Mouse (Mus musculus) CH12.LX (cell line): ENCODE data around the gene Mfsd14a. TPM values are rescaled to one million over a fixed set of nuclear protein-coding genes. Genes with fewer than 3 reads are reported as not detected.

Experiments
- DNase-seq: peaks from one replicate; pipeline ENCODE4 v3.0.0-alpha.2; 2013; ENCODE audit errors: extremely low read depth
- H3K27ac ChIP-seq: 2 replicates; pipeline ENCODE4 v1.5.1; 2012; ENCODE audit warnings: low read depth, mild to moderate bottlenecking, control low read depth, moderate library complexity; ENCODE audit not compliant: insufficient read depth
- H3K27me3 ChIP-seq: replicated peaks from 2 replicates; pipeline ENCODE3; 2012; ENCODE audit warnings: inconsistent platforms
- H3K36me3 ChIP-seq, 2 experiments: replicated peaks in 1 of 2; 2 replicates each; pipeline versions ENCODE3 to v1.6.1; 2012; ENCODE audit warnings: inconsistent platforms in 1 of 2, low read length in 1 of 2, mild to moderate bottlenecking in 1 of 2, mixed read lengths in 1 of 2, moderate library complexity in 1 of 2; ENCODE audit not compliant: control insufficient read depth in 1 of 2, insufficient read depth in 1 of 2
- H3K4me1 ChIP-seq, 2 experiments: 2 replicates each; pipeline ENCODE4 v1.6.1; 2012; ENCODE audit warnings: inconsistent platforms in 1 of 2, moderate library complexity in 1 of 2; ENCODE audit not compliant: insufficient read depth in 2 of 2, control insufficient read depth in 1 of 2
- H3K4me2 ChIP-seq: 2 replicates; pipeline ENCODE4 v1.6.1; 2012; ENCODE audit warnings: low read depth, mild to moderate bottlenecking, control low read depth; ENCODE audit not compliant: poor library complexity, insufficient read depth, severe bottlenecking
- H3K4me3 ChIP-seq, 3 experiments: fragments of 150-350 bp in 1 of 3; sonication (generic) in 1 of 3; replicated peaks in 1 of 3; 2 replicates each; pipeline versions ENCODE3 to v1.5.1; 2011 to 2012; ENCODE audit warnings: low read depth in 2 of 3, low read length in 2 of 3, mild to moderate bottlenecking in 2 of 3, moderate library complexity in 2 of 3, control low read depth in 1 of 3, improper control_type of control experiment in 1 of 3, inconsistent platforms in 1 of 3, mixed read lengths in 1 of 3; ENCODE audit not compliant: poor library complexity in 1 of 3
- H3K79me2 ChIP-seq: replicated peaks from 2 replicates; pipeline ENCODE4 v1.6.1; 2012; ENCODE audit warnings: mild to moderate bottlenecking, moderate library complexity; ENCODE audit not compliant: control insufficient read depth, poor library complexity, insufficient read depth, severe bottlenecking; ENCODE audit errors: extremely low read depth
- H3K9ac ChIP-seq: 2 replicates; pipeline ENCODE4 v1.6.1; 2012; ENCODE audit warnings: low read depth, mild to moderate bottlenecking, control low read depth, moderate library complexity; ENCODE audit not compliant: insufficient read depth
- H3K9me3 ChIP-seq: replicated peaks from 2 replicates; pipeline ENCODE3; 2012; ENCODE audit warnings: low read length, inconsistent platforms, mixed read lengths
- BHLHE40 ChIP-seq: IDR thresholded peaks from 2 replicates; pipeline ENCODE4 v1.6.1; 2011; ENCODE audit warnings: mild to moderate bottlenecking, low read depth, low read length, improper control_type of control experiment
- CHD1 ChIP-seq: IDR thresholded peaks from 2 replicates; pipeline ENCODE4 v1.6.1; 2012; ENCODE audit warnings: low read depth, low read length, improper control_type of control experiment, inconsistent platforms
- CTCF ChIP-seq, 2 experiments: IDR thresholded peaks in 1 of 2; conservative IDR thresholded peaks in 1 of 2; 2 replicates each; pipeline ENCODE4 v1.5.1; 2011 to 2012; ENCODE audit warnings: low read depth in 2 of 2, low read length in 2 of 2, improper control_type of control experiment in 1 of 2, inconsistent platforms in 1 of 2, mild to moderate bottlenecking in 1 of 2, moderate library complexity in 1 of 2
- ELF1 ChIP-seq: IDR thresholded peaks from 2 replicates; pipeline ENCODE4 v1.6.1; 2014; ENCODE audit warnings: low read depth, mild to moderate bottlenecking, inconsistent platforms, low read length, improper control_type of control experiment
- JUND ChIP-seq: conservative IDR thresholded peaks from 2 replicates; pipeline ENCODE4 v1.6.1; 2011; ENCODE audit warnings: low read depth, low read length, improper control_type of control experiment
- KAT2A ChIP-seq: IDR thresholded peaks from 2 replicates; pipeline ENCODE4 v1.6.1; 2012; ENCODE audit warnings: low read length, improper control_type of control experiment, inconsistent platforms; ENCODE audit not compliant: insufficient replicate concordance
- MAX ChIP-seq: IDR thresholded peaks from 2 replicates; pipeline ENCODE4 v1.6.1; 2011; ENCODE audit warnings: low read length, improper control_type of control experiment
- MAZ ChIP-seq: IDR thresholded peaks from 2 replicates; pipeline ENCODE4 v1.6.1; 2012; ENCODE audit warnings: low read depth, mild to moderate bottlenecking, inconsistent platforms, low read length, improper control_type of control experiment, moderate library complexity
- MXI1 ChIP-seq: IDR thresholded peaks from 2 replicates; pipeline ENCODE4 v1.6.1; 2011; ENCODE audit warnings: mild to moderate bottlenecking, low read depth, low read length, improper control_type of control experiment
- POLR2A ChIP-seq: IDR thresholded peaks from 2 replicates; pipeline ENCODE4 v1.6.1; 2011; ENCODE audit warnings: low read depth, mild to moderate bottlenecking, improper control_type of control experiment, low read length
- POLR2AphosphoS2 ChIP-seq: IDR thresholded peaks from 2 replicates; pipeline ENCODE4 v1.6.1; 2011; ENCODE audit warnings: low read depth, low read length, improper control_type of control experiment
- RCOR1 ChIP-seq: conservative IDR thresholded peaks from 2 replicates; pipeline ENCODE4 v1.6.1; 2012; ENCODE audit warnings: low read depth, mild to moderate bottlenecking, inconsistent platforms, low read length, improper control_type of control experiment
- SMC3 ChIP-seq: IDR thresholded peaks from 2 replicates; pipeline ENCODE4 v1.6.1; 2011; ENCODE audit warnings: low read depth, low read length, improper control_type of control experiment
- UBTF ChIP-seq: IDR thresholded peaks from 2 replicates; pipeline ENCODE4 v1.6.1; 2012; ENCODE audit warnings: low read depth, mild to moderate bottlenecking, inconsistent platforms, low read length, improper control_type of control experiment, moderate library complexity
- USF1 ChIP-seq: IDR thresholded peaks from 2 replicates; pipeline ENCODE4 v1.6.1; 2014; ENCODE audit warnings: low read depth, mild to moderate bottlenecking, inconsistent platforms, low read length, improper control_type of control experiment
- ZNF384 ChIP-seq: IDR thresholded peaks from 2 replicates; pipeline ENCODE4 v1.6.1; 2012; ENCODE audit warnings: low read depth, low read length, improper control_type of control experiment, inconsistent platforms
- dilution Hi-C: fragments of 300-500 bp; cut with MboI; formaldehyde crosslinking; loops from 2 replicates; pipeline ENCODE4 v1.14.3; 2020; ENCODE audit warnings: low sequenced_read_pairs; ENCODE audit not compliant: extremely low pct_unique_long_range_greater_than_20kb, extremely low pct_ligation_motif_present
- in situ Hi-C: fragments of 300-500 bp; cut with MboI; formaldehyde crosslinking; loops from 3 replicates; pipeline ENCODE4 v1.14.3; 2019; ENCODE audit warnings: low sequenced_read_pairs, low pct_ligation_motif_present, low pct_unique_long_range_greater_than_20kb, mixed read lengths
- polyA plus RNA-seq: library from polyadenylated mRNA; unstranded; fragments of >175 nt; gene quantifications from 2 replicates; pipeline ENCODE4 v1.2.1, GENCODE M21; 2012; ENCODE audit warnings: low read depth; ENCODE audit not compliant: insufficient read length
- total RNA-seq, 2 experiments: library from RNA; depleted of rRNA; stranded (reverse); fragments of 300-350 nt in 1 of 2; fragments of >200 nt in 1 of 2; gene quantifications; 2 replicates each; pipeline ENCODE4 v1.2.3; 2012 to 2014

Mfsd14a gene
- total and polyA plus RNA-seq, 3 experiments = 27.0 to 70.4 (median 45.9) TPM

DNA sequence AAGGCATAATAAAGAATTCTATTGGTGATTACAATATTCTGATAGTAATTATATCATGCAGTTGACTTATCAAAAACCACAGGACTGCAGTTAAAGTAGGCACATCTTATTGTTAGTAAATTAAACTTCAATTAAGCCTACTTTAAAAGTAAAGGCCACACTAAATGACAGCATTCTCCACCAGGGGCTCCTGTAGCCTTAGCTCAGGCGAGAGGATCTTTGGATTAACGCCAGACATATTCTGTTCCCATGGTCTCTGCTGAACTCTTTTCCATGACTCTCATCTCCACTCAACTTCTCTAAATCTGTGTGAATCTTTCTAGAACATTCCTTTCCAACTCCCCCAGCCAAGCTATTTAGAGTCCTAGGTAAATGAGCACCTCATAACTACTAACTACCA, 36.3 kb upstream of the Mfsd14a start:
- no peak for DNase-seq
- no peaks in the 10 kb centered on the region for H3K9me3 ChIP-seq
- H3K4me1 ChIP-seq = no peaks in the 10 kb centered on the region
- H3K4me2 ChIP-seq = no peak overlapping the region
- H3K27me3 ChIP-seq = no peaks in the 10 kb centered on the region
- no peak overlapping the region for H3K27ac ChIP-seq
- H3K36me3 ChIP-seq = peaks cover 2 to 20% of the 10 kb centered on the region in 2 experiments
- in situ Hi-C loops = no loop called here
- no peak overlapping the region for H3K9ac ChIP-seq
- no peak overlapping the region for H3K4me3 ChIP-seq
- TF ChIP-seq CHD1 (no peak), RCOR1 (no peak), MAZ (no peak), USF1 (no peak), CTCF (conservative IDR thresholded peaks at IDR 0.05 in 1 of 2, IDR thresholded peaks at IDR 0.05 in 1 of 2; ENCODE audit: low read depth in 2 of 2, low read length in 2 of 2) (no peak), ZNF384 (no peak), BHLHE40 (no peak), KAT2A (no peak), JUND (no peak), POLR2AphosphoS2 (no peak)
- 0 out of 2 replicates have a peak, but pooled peaks cover 2% of the 10 kb centered on the region for H3K79me2 ChIP-seq
- dilution Hi-C loops = no loop called here

DNA sequence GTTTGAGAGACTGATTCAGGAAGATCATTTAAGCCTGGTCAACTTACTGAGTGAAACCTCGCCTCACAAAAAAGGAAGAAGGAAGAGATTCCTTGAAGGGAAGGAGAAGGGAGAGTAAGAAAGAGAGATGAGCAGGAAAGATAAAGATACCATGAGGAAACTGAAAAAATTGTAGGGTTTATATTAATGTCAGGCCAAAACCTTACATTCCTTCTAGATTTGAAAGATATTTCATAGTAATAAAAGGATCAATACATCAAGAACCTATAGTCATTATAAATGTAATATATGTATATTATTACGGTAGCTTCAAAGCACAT, 33.1 kb upstream of the Mfsd14a start:
- Histone ChIP-seq H3K9ac (no peak overlapping the region), H3K36me3 (peaks cover 9 to 31% of the 10 kb centered on the region in 2 experiments), H3K4me1 (no peaks in the 10 kb centered on the region), H3K79me2 (no peaks in the 10 kb centered on the region), H3K9me3 (no peaks in the 10 kb centered on the region), H3K27me3 (no peaks in the 10 kb centered on the region), H3K27ac (no peak overlapping the region), H3K4me2 (no peak overlapping the region), H3K4me3 (no peak overlapping the region)
- no peak for DNase-seq
- TF ChIP-seq SMC3 = no peak
- no peak for TF ChIP-seq UBTF
- TF ChIP-seq ELF1 = no peak
- TF ChIP-seq MXI1 = no peak
- TF ChIP-seq POLR2A = no peak
- TF ChIP-seq CHD1 = no peak
- no peak for TF ChIP-seq MAX
- dilution Hi-C loops (no loop called here), in situ Hi-C loops (no loop called here)

DNA sequence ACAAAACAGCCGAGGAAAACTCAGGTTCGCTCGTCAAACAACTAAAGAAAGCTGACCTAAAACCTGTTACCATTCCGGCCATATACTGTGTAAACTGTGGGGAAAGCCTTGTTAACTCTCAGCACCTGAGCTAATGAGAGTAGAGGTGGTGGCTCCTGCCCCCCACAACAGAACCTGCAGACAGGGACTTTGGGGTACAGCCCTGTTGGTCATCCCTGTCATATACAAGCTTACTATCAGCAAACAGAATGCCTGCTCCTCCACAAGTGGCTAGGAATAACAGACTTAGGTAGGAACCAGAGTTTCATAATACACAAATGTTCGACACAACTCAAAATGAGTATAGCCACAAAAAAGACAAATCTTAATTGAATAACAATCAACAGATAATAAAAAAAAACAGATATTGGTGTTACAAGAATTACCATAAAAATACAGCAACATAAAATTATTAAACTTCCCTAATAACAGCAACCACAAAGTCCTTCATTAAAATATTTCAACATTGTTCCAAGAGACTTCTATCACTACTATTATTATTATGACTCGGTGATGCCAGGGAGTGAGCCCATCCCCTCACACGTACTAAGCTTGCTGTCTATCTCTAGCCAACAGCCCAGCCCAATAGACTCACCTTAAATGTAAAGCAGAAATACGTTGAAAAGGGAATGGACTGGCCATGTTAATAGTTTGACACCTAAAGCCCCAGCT, 32.6 kb upstream of the Mfsd14a start:
- Histone ChIP-seq H3K9ac (no peak overlapping the region), H3K27ac (no peak overlapping the region), H3K4me2 (no peak overlapping the region), H3K36me3 (peaks cover 9 to 36% of the 10 kb centered on the region in 2 experiments), H3K9me3 (no peaks in the 10 kb centered on the region), H3K4me1 (no peaks in the 10 kb centered on the region), H3K79me2 (no peaks in the 10 kb centered on the region), H3K27me3 (no peaks in the 10 kb centered on the region)
- DNase-seq = no peak
- dilution Hi-C loops = no loop called here
- in situ Hi-C loops = no loop called here
- TF ChIP-seq UBTF = no peak
- TF ChIP-seq, all 38 proteins: peak for 0
- H3K4me3 ChIP-seq = no peak overlapping the region
